Mouse (Mus musculus): ENCODE measurements around the gene Btg1.

Btg1 gene

GRCm38 (mm10) chr10:96609356-96610345 is 7.2 kb upstream of the Btg1 start:
- DNase-seq (ENCODE audit: extremely low read depth, low read depth): no peak

DNA sequence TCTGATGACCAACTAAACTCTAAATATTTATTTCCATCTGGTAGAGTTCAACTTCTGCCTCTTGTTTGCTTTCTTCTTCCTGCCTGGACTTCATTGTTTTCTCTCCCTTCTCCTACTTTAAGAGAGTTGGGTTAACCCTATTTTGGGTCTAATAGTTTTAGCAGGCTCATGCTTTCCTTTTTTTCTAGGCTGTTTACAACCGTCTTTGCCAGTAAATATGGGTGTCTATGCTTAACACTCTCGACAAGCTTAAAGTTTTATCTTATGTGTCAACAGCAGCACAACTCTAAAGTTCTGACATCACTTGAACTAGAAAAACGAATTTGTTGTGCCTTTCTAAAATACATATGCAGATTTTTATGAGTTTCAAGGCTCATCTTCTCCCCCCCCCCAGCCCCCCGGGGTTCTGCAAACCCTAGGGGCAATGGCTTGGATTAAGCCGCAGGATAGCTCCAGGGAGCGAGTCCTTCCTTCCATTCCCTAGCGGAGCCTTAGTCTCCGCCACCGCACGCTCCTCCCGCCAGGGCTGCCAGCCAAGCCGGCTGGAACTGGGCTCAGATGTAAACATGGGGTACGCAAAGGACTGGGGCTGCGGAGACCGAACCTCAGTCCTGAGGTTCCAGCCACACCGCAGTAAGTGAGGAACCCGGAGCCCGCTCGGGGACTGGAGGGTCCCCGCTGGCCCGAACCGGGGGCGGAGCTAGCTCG is 651 bp upstream of the Btg1 start:
- no peak for DNase-seq (ENCODE audit: extremely low read depth, low read depth)

GRCm38 (mm10) chr10:96617221-96617950 is 580 bp downstream of the Btg1 start:
- DNase-seq (ENCODE audit: extremely low read depth, low read depth): peak; percentile 9

DNA sequence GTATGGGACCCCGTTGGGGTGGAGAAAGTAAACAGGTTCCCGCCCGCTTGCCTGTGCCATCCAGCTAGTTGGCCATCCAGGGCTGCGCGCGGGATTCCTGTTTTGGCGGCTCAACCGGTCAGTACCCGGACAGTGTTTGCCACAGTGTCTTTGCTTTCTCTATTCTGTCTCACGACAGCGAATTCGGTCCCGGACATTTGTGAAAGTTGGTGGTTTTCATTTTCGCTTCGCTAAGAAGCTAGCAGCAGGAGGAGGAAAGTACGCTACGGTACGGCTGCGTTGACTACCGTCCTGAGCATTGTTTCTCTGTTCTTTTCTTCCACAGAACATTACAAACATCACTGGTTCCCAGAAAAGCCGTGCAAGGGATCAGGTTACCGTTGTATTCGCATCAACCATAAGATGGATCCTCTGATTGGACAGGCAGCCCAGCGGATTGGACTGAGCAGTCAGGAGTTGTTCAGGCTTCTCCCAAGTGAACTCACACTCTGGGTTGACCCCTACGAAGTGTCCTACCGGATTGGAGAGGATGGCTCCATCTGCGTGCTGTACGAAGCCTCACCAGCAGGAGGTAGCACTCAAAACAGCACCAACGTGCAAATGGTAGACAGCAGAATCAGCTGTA is 1.3 kb downstream of the Btg1 start:
- peak; percentile 54 for DNase-seq (ENCODE audit: extremely low read depth, low read depth)

DNA sequence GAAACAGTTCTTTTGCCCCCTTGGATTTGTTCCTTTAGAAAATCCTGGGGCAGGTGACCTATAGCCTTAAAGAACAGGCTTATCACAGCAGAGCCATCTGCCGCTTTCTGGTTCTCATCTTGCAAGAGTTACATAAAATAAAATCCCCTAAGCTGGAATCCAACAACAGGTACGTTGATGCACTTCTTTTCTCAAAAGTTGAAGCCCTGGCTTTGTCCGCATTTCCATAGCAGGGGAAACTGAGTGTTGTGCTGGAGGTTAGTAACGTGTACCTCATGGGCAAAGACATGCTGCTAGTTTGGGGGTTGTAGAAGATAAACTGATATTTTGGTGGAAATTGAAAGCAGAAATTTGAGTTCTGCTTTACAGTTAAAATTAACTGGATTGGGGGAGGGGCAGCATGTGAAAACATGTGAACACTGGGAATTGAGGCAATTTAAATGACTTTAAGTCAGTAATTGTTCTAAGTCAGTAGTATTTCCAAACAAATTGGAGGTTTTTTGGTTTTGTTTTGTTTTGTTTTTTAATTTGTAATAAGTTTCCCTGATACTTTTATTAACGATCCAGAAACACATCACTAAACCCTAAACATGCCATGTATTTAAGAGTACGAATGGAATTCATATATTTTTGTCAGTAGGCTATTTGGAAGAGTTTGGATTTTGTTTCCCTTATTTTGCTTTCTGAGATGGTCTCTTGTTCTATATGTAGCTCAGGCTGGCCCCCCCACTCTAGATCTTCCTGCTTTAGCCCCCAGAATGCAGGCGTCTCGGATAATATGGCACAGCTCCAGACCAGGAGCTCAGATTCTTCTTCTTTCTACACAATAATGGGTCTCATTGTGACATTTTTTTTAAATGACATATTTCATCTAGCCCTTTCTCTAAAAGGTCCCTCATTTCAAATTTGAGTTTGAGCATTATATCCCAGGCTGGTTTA is 3.4 kb downstream of the Btg1 start:
- DNase-seq (ENCODE audit: extremely low read depth, low read depth): peak; percentile 6

DNA sequence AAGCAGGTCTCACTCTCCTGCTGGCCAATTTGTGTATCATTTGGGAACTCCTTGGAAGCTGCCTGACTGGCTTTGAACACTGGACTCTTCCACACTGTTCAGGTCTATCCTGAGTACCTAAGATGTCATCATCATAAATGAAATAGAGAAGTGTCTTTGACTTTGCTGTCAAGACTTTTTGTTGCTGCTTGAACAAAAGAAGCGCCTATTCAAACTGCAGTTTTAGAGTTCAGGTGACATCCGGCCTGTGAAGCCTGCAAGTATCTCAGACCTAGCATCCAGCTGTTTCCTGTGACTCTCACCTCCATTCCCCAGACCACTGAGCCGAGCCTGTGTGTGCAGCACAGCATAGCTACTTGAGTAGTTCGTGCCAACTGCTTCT is 4.1 kb downstream of the Btg1 start:
- DNase-seq (ENCODE audit: extremely low read depth, low read depth): no peak

DNA sequence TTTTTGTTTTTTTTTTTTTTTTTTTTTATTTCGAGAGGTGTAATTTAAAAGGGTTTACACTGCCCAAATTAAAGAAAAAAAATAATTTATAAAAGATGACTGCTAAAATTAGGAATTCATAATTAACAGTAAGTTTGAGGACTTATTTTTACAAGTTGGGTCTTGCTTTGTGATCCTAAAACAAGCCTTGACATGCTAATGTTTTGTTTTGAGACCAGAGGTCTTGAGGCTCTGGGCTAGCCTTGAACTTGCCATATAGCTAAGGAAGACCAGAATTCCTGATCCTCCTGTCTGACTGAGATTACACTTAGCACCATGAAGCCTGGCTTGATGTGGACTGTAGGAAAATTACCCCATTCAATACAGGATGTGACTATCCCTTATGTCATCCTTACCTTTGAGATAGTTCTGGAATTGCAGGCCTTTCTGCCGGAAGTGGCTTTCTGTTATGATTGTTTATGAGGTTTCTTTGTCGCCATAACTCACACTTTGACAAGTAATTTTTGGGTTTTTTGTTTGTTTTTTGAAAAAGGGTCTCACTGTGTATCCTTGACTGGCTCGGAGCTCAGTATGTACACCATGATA is 4.6 kb downstream of the Btg1 start:
- DNase-seq (ENCODE audit: extremely low read depth, low read depth): no peak

- no peak for DNase-seq (ENCODE audit: extremely low read depth, low read depth)
Observed at GRCm38 (mm10) chr10:96621980-96622645, 5.3 kb downstream of the Btg1 start.

GRCm38 (mm10) chr10:96622761-96623632 is 6.2 kb downstream of the Btg1 start:
- no peak for DNase-seq (ENCODE audit: extremely low read depth, low read depth)

DNA sequence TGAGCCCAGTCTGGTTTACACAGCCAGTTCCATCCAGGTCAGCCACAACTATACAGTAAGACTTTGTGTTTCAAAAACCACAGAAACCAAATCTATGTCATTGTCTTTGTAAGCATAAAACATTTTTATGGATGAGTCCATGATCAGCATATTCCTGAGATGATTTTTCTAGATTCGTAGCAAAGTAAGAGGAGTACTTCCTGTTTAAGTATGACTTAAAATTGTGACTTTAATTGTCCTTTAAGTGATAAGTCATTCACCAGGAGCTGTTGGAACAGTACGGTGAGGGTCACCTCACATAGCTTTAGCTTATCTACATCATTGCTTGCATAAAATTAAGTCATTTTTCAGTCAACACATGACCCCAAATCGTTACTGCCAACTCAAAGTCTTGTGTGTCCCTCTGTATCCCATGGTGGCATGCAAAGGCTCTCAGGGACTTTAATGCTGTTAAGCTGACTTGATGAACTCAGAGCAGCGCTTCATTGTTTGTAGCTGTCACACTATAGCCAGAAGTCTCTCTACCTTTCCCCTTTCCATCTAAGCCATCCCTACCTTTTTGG is 6.9 kb downstream of the Btg1 start:
- no peak for DNase-seq (ENCODE audit: extremely low read depth, low read depth)

GRCm38 (mm10) chr10:96624406-96624805 is 7.6 kb downstream of the Btg1 start:
- DNase-seq (ENCODE audit: extremely low read depth, low read depth): no peak

DNA sequence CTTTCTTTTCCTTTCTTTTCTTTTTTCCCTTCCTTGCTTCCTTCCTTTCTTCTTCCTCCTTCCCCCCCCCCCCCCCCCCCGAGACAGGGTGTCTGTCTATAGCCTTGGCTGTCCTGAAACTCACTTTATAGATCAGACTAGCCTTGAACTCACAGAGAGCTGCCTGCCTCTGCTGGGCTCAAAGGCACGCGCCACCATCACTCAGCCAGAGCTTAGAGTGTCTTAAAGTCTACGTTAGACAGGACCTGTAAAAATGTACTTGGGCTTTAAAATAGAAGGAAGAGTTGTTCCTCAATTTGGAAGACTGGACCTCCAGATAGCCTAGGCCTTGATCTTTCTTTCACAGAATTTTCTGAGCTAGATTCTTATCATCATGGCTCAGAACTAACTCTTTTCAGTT is 8.3 kb downstream of the Btg1 start:
- no peak for DNase-seq (ENCODE audit: extremely low read depth, low read depth)

- no peak for DNase-seq (ENCODE audit: extremely low read depth, low read depth)
Observed at GRCm38 (mm10) chr10:96625682-96626081, 8.9 kb downstream of the Btg1 start.

- no peak for DNase-seq (ENCODE audit: extremely low read depth, low read depth)
Observed at GRCm38 (mm10) chr10:96626120-96626750, 9.4 kb downstream of the Btg1 start.

GRCm38 (mm10) chr10:96627332-96627731 is 10.5 kb downstream of the Btg1 start:
- DNase-seq (ENCODE audit: extremely low read depth, low read depth): no peak

DNA sequence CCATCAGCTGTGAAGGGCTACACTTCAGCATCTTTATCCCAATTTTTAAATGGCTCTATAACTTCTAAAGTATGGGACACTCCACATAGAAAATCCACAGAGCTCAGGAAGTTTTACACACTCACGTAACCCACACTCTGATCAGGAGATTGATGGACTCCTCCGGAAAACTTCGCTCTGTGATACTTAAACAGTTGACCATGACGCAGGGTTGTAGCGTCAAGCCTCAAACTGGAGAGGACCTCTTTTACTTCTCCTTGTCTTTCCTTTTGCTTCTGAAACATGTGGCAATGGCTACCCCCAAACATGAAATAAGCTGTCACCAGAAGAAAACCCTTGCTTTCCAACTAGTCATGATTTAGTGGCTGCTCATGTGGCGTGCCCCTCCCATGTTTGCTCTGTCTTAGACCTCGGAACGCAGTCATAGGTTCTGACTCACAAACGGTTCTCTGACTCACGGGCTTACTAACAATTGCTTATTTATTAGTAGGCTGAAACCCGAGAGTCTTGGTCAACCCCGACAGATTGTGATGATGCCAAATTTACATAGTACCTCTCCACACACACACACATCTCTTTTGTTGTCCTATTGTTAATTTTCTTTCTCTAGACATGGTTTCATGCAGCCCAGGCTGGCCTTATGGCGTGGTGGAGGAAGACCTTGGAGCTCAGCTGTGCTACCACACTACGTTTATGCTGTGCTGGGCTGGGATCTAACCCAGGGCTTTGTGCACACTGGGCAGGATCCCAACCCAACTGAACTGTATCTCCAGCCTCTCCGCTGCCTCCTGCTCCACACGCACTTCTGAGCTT is 11.5 kb downstream of the Btg1 start:
- no peak for DNase-seq (ENCODE audit: extremely low read depth, low read depth)

- no peak for DNase-seq (ENCODE audit: extremely low read depth, low read depth)
Observed at GRCm38 (mm10) chr10:96628913-96629199, 12.1 kb downstream of the Btg1 start.

Measured in MEL-GATA-1-ER (cell line).